Mouse (Mus musculus) heart, embryonic 16.5 days (tissue): ENCODE results near the gene 2610528A11Rik. TPM values are rescaled to one million over a fixed set of nuclear protein-coding genes. Genes with fewer than 3 reads are reported as not detected.

Experiments
- ATAC-seq: fragments of 200-750 bp; cut with Nextera tagmentation; replicated peaks from 2 replicates; pipeline ENCODE4 v1.8.0; 2017; ENCODE audit warnings: moderate number of reproducible peaks; ENCODE audit not compliant: insufficient read depth, low FRiP score; ENCODE audit errors: extremely low read depth
- H3K27ac ChIP-seq: fragments of 300-500 bp; sonication (generic); 2 replicates; pipeline ENCODE4 v1.5.1; 2014; ENCODE audit warnings: mild to moderate bottlenecking, low read length, control low read depth, moderate library complexity
- H3K27me3 ChIP-seq: fragments of 300-500 bp; sonication (generic); 2 replicates; pipeline ENCODE4 v1.6.1; 2014; ENCODE audit warnings: low read length, mixed read lengths; ENCODE audit not compliant: control insufficient read depth, insufficient read depth
- H3K36me3 ChIP-seq: fragments of 300-500 bp; sonication (generic); 2 replicates; pipeline ENCODE4 v1.6.1; 2014; ENCODE audit not compliant: control insufficient read depth, insufficient read depth
- H3K4me1 ChIP-seq: fragments of 300-500 bp; sonication (generic); 2 replicates; pipeline ENCODE4 v1.6.1; 2014; ENCODE audit warnings: low read length, mixed read lengths; ENCODE audit not compliant: control insufficient read depth, insufficient read depth
- H3K4me2 ChIP-seq: fragments of 300-500 bp; sonication (generic); 2 replicates; pipeline ENCODE4 v1.6.1; 2014; ENCODE audit warnings: low read depth, mild to moderate bottlenecking, control low read depth, low read length
- H3K4me3 ChIP-seq: fragments of 300-500 bp; sonication (generic); 2 replicates; pipeline ENCODE4 v1.5.1; 2014; ENCODE audit warnings: mild to moderate bottlenecking, control low read depth, low read length
- H3K9ac ChIP-seq: fragments of 300-500 bp; sonication (generic); 2 replicates; pipeline ENCODE4 v1.6.1; 2014; ENCODE audit warnings: low read length, control low read depth
- H3K9me3 ChIP-seq: fragments of 300-500 bp; sonication (generic); replicated peaks from 2 replicates; pipeline ENCODE4 v1.6.1; 2016; ENCODE audit warnings: low read length; ENCODE audit not compliant: control insufficient read depth
- WGBS: fragments of 180-500 bp; shearing (Covaris S2); extraction: QIAGEN DNeasy Blood & Tissue Kit; methylation state at CpG from one replicate; pipeline ENCODE4 v1.1.7; 2014; 5-methylcytosine and 5-hydroxymethylcytosine counted together
- polyA plus RNA-seq: library from polyadenylated mRNA; unstranded; fragments of >200 nt; fragmentation: Nextera tagmentation; extraction: Ambion mirVana; gene quantifications from 2 replicates; pipeline ENCODE4 v1.2.1, GENCODE M21; 2015

2610528A11Rik gene
- polyA plus RNA-seq, 1 experiment from 2014 or later = 2.4 TPM

GRCm38 (mm10) chr14:37067629-37068028, 46.2 kb downstream of the 2610528A11Rik start, which contains the start of gene Lrit2:
Gene Lrit2 (plus strand): TSS chr14:37067929.
- 72% methylated on average over 5 of the region's 5 CpGs for WGBS
- Histone ChIP-seq H3K27me3 (no peaks in the 10 kb centered on the region), H3K4me1 (no peaks in the 10 kb centered on the region), H3K9me3 (no peaks in the 10 kb centered on the region), H3K4me2 (no peak within 1 kb of the TSS), H3K4me3 (no peak within 1 kb of the TSS), H3K27ac (no peak within 1 kb of the TSS), H3K9ac (no peak within 1 kb of the TSS), H3K36me3 (no peaks in the 10 kb centered on the region)
- ATAC-seq = no peak

- ATAC-seq = no peak
- Histone ChIP-seq H3K4me2 (no peak overlapping the region), H3K27ac (no peak overlapping the region), H3K9ac (no peak overlapping the region), H3K36me3 (no peaks in the 10 kb centered on the region), H3K27me3 (no peaks in the 10 kb centered on the region), H3K4me3 (no peak overlapping the region), H3K4me1 (no peaks in the 10 kb centered on the region), H3K9me3 (no peaks in the 10 kb centered on the region)
- WGBS = 48% methylated on average over 2 of the region's 2 CpGs
These were observed 47.2 kb downstream of the 2610528A11Rik start for GRCm38 (mm10) chr14:37066636-37067035.

GRCm38 (mm10) chr14:37064849-37065248, 49.0 kb downstream of the 2610528A11Rik start:
- Histone ChIP-seq H3K27me3 (no peaks in the 10 kb centered on the region), H3K4me2 (no peak overlapping the region), H3K4me1 (no peaks in the 10 kb centered on the region), H3K27ac (no peak overlapping the region), H3K4me3 (no peak overlapping the region), H3K9me3 (no peaks in the 10 kb centered on the region), H3K9ac (no peak overlapping the region), H3K36me3 (no peaks in the 10 kb centered on the region)
- 43% methylated on average over 2 of the region's 2 CpGs for WGBS
- ATAC-seq = no peak

Other genes with a start within 250 kb of the 2610528A11Rik start
- 58.2 and 61.7 TPM in 2 replicates for gene Ccser2, start 145.2 kb downstream of the 2610528A11Rik start, polyA plus RNA-seq
- not detected in 2 replicates for gene Rgr, start 65.1 kb downstream of the 2610528A11Rik start, polyA plus RNA-seq
- gene Lrit1, start 59.2 kb downstream of the 2610528A11Rik start, polyA plus RNA-seq = not detected in 2 replicates
- not detected in 2 replicates for gene Lrit2, start 46.1 kb downstream of the 2610528A11Rik start, polyA plus RNA-seq
- 0.50 and 0.64 TPM in 2 replicates for gene Cdhr1, start 15.7 kb downstream of the 2610528A11Rik start, polyA plus RNA-seq
- gene Ghitm, start 21.2 kb upstream of the 2610528A11Rik start, polyA plus RNA-seq = 405 and 423 TPM in 2 replicates